Mouse (Mus musculus) midbrain, postnatal 0 days (tissue): Measurements from ENCODE around the gene Gpx7. TPM values are rescaled to one million over a fixed set of nuclear protein-coding genes. Genes with fewer than 3 reads are reported as not detected.

ENCODE experiments used
- ATAC-seq: fragments of 200-750 bp; cut with Nextera tagmentation; 2 replicates; pipeline ENCODE4 v1.8.0; 2017; ENCODE audit warnings: moderate number of reproducible peaks, mild to moderate bottlenecking, moderate TSS enrichment, moderate library complexity; ENCODE audit not compliant: low FRiP score
- DNase-seq: peaks from one replicate; pipeline ENCODE4 v3.0.0-alpha.2; 2015; ENCODE audit warnings: low spot score
- H3K27ac ChIP-seq: fragments of 300-500 bp; sonication (generic); 2 replicates; pipeline ENCODE4 v1.5.1; 2014; ENCODE audit warnings: low read depth, mild to moderate bottlenecking, low read length, mixed read lengths
- H3K27me3 ChIP-seq: fragments of 300-500 bp; sonication (generic); 2 replicates; pipeline ENCODE4 v1.6.1; 2014; ENCODE audit warnings: low read length, control low read depth, mixed read lengths; ENCODE audit not compliant: insufficient read depth
- H3K36me3 ChIP-seq: fragments of 300-500 bp; sonication (generic); 2 replicates; pipeline ENCODE4 v1.6.1; 2014; ENCODE audit warnings: low read length, control low read depth, mixed read lengths; ENCODE audit not compliant: insufficient read depth
- H3K4me1 ChIP-seq: fragments of 300-500 bp; sonication (generic); 2 replicates; pipeline ENCODE4 v1.6.1; 2014; ENCODE audit warnings: mild to moderate bottlenecking, control low read depth, antibody characterized with exemption, low read length, mixed read lengths; ENCODE audit not compliant: insufficient read depth
- H3K4me2 ChIP-seq: fragments of 300-500 bp; sonication (generic); 2 replicates; pipeline ENCODE4 v1.6.1; 2014; ENCODE audit warnings: low read depth, mild to moderate bottlenecking, low read length, mixed read lengths; ENCODE audit not compliant: poor library complexity, severe bottlenecking
- H3K4me3 ChIP-seq: fragments of 300-500 bp; sonication (generic); 2 replicates; pipeline ENCODE4 v1.5.1; 2014; ENCODE audit warnings: low read depth, mild to moderate bottlenecking, low read length, moderate library complexity
- H3K9ac ChIP-seq: fragments of 300-500 bp; sonication (generic); replicated peaks from 2 replicates; pipeline ENCODE4 v1.6.1; 2014; ENCODE audit warnings: mild to moderate bottlenecking, low read length, moderate library complexity, mixed read lengths; ENCODE audit not compliant: poor library complexity, severe bottlenecking
- H3K9me3 ChIP-seq: fragments of 300-500 bp; sonication (generic); 2 replicates; pipeline ENCODE4 v1.6.1; 2016; ENCODE audit warnings: low read length, control low read depth
- CTCF ChIP-seq: IDR thresholded peaks from 2 replicates; pipeline ENCODE4 v1.5.1; 2016; ENCODE audit warnings: antibody characterized with exemption, mild to moderate bottlenecking
- WGBS: fragments of 180-500 bp; shearing (Covaris S2); extraction: QIAGEN DNeasy Blood & Tissue Kit; methylation state at CpG from one replicate; pipeline ENCODE4 v1.1.7; 2014; 5-methylcytosine and 5-hydroxymethylcytosine counted together
- polyA plus RNA-seq: library from polyadenylated mRNA; unstranded; fragments of >200 nt; fragmentation: Nextera tagmentation; extraction: Ambion mirVana; gene quantifications from 2 replicates; pipeline ENCODE4 v1.2.1, GENCODE M21; 2015
- total RNA-seq: library from RNA; depleted of rRNA; stranded (reverse); fragments of >200 nt; gene quantifications from 2 replicates; pipeline ENCODE4 v1.2.3, GENCODE M21; 2014

Gpx7 gene
- total and polyA plus RNA-seq, 2 experiments from 2014 or later: 35.1 to 52.2 TPM

GRCm38 (mm10) chr4:108427719-108428340 is 21.1 kb upstream of the Gpx7 start:
- Histone ChIP-seq H3K27me3 (no peaks in the 10 kb centered on the region), H3K4me3 (no peak overlapping the region), H3K27ac (no peak overlapping the region), H3K9me3 (no peaks in the 10 kb centered on the region), H3K9ac (no peak overlapping the region), H3K36me3 (no peaks in the 10 kb centered on the region), H3K4me1 (peaks cover 10% of the 10 kb centered on the region; the same call in 1 of the 2 replicates), H3K4me2 (no peak overlapping the region)
- ATAC-seq: no peak
- WGBS: 84% methylated on average over 11 of the region's 11 CpGs
- no peak for TF ChIP-seq CTCF
- DNase-seq: no peak

DNA sequence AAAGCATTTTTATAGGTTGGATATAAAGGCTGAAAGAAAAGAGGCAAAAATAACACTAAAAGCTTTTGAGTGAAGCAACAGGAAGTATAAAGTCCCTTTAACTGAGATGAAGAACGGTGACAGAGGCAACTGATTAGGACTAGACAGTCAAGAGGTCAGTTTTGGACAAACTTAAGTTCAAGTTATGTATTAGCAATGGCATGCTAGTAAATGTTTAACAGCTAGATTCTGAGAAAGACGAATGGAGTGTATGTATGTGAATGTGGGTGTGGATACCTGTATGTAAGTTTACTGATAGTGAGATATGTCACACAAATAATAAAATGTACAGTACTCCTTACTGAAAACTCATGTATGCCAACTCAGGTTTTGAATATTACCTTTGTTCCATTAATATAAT is 17.8 kb upstream of the Gpx7 start:
- Histone ChIP-seq H3K27me3 (no peaks in the 10 kb centered on the region), H3K4me3 (no peak overlapping the region), H3K36me3 (no peaks in the 10 kb centered on the region), H3K9ac (no peak overlapping the region), H3K4me2 (no peak overlapping the region), H3K9me3 (no peaks in the 10 kb centered on the region), H3K27ac (no peak overlapping the region), H3K4me1 (no peaks in the 10 kb centered on the region)
- no peak for TF ChIP-seq CTCF
- no peak for DNase-seq
- 86% methylated on average over 2 of the region's 2 CpGs for WGBS
- no peak for ATAC-seq

- ATAC-seq (no peak), DNase-seq (no peak)
- H3K27me3 ChIP-seq: no peaks in the 10 kb centered on the region
- no peak overlapping the region for H3K4me2 ChIP-seq
- 0 out of 2 replicates have a peak, but pooled peaks cover 2% of the 10 kb centered on the region for H3K4me1 ChIP-seq
- H3K27ac ChIP-seq: no peak overlapping the region
- H3K9me3 ChIP-seq: no peaks in the 10 kb centered on the region
- H3K9ac ChIP-seq: no peak overlapping the region
- H3K4me3 ChIP-seq: no peak overlapping the region
- WGBS: 49% methylated on average over 8 of the region's 8 CpGs
- TF ChIP-seq CTCF: no peak
- H3K36me3 ChIP-seq: no peaks in the 10 kb centered on the region
These were observed 860 bp upstream of the Gpx7 start for GRCm38 (mm10) chr4:108407621-108408020.

DNA sequence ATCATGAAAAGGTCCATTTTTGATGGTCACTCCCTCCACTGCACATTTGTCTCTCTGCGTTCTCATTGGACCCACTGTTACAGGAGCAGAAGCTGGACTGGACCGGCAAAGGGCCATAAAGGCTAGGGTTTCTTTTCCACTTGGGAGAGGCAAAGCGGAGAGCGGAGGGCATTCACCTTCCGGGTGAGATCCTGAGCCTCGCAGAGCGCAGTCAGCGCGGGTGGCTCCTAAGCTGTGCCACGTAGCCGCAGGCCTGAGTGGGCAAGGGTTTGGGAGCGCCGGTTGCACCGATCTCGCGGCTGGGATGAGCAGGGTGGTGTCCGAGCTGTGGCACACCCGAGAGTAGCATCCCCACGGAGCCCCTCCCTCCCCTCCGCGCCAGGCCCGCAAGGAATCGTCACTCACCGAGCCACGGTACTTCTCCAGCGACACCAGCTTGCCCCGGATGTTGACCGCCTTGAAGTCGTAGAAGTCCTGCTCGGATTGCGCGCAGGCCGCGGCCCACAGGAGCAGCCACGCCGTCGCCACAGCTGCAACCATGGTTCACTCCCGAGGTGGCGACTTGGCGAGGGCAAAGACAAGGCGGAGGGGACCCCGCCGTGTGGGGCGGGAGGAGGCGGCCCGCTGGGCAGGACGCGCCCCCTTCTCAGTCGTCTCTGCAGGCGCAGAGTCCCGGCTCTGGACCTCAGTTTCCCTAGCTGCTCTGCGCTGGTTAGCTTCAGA is 462 bp downstream of the Gpx7 start:
- peak; percentile 56 for DNase-seq
- Histone ChIP-seq H3K27me3 (no peaks in the 10 kb centered on the region), H3K4me3 (peak overlapping the region; percentile 48), H3K36me3 (no peaks in the 10 kb centered on the region), H3K9me3 (no peaks in the 10 kb centered on the region), H3K4me1 (0 out of 2 replicates have a peak, but pooled peaks cover 2% of the 10 kb centered on the region), H3K4me2 (peak overlapping the region; percentile 76), H3K27ac (peak overlapping the region; percentile 67), H3K9ac (peak overlapping the region; percentile 56)
- no peak for TF ChIP-seq CTCF
- peak; percentile 83 for ATAC-seq
- WGBS: 2% methylated on average over 52 of the region's 52 CpGs

DNA sequence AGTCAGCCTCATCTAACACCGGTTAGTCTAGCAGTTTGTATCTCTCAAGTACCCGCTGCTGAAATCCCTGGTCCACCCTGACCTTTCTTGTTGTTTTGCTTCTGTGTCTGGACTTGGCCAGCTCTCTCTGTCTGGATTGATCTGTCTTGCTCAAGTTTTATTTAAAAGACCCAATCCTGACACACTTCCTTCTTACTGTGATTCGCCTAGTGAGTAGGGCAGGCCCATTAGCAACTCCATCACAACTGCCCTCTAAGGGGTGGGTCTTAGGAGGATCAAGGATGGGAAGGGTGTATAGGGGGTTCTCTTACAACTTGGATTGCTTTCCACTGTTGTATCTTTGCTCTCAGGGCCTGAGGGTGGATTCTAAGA is 1.0 kb downstream of the Gpx7 start:
- no peaks in the 10 kb centered on the region for H3K9me3 ChIP-seq
- H3K9ac ChIP-seq: peak overlapping the region; percentile 56; the same call in 1 of the 2 replicates
- H3K27ac ChIP-seq: peak overlapping the region; percentile 67
- H3K27me3 ChIP-seq: no peaks in the 10 kb centered on the region
- H3K4me1 ChIP-seq: 0 out of 2 replicates have a peak, but pooled peaks cover 2% of the 10 kb centered on the region
- no peaks in the 10 kb centered on the region; the same call in 1 of the 2 replicates for H3K36me3 ChIP-seq
- ATAC-seq (peak; percentile 76), DNase-seq (peak; percentile 18)
- TF ChIP-seq CTCF: no peak
- peak overlapping the region; percentile 48 for H3K4me3 ChIP-seq
- WGBS: 73% methylated on average over 3 of the region's 3 CpGs
- peak overlapping the region; percentile 76 for H3K4me2 ChIP-seq
